Mouse (Mus musculus) lung, embryonic 15.5 days (tissue): ENCODE measurements around the gene Fam71a. TPM values are rescaled to one million over a fixed set of nuclear protein-coding genes. Genes with fewer than 3 reads are reported as not detected.

Source experiments
- ATAC-seq: fragments of 200-750 bp; cut with Nextera tagmentation; 2 replicates; pipeline ENCODE4 v1.8.0; 2017; ENCODE audit warnings: moderate number of reproducible peaks, borderline replicate concordance; ENCODE audit not compliant: low FRiP score, low TSS enrichment; ENCODE audit errors: extremely low read depth
- H3K27ac ChIP-seq: fragments of 300-500 bp; sonication (generic); 2 replicates; pipeline ENCODE4 v1.5.1; 2015; ENCODE audit warnings: moderate library complexity, mild to moderate bottlenecking, inconsistent platforms
- H3K27me3 ChIP-seq: fragments of 300-500 bp; sonication (generic); 2 replicates; pipeline ENCODE4 v1.6.1; 2015; ENCODE audit warnings: inconsistent platforms
- H3K36me3 ChIP-seq: fragments of 300-500 bp; sonication (generic); 2 replicates; pipeline ENCODE4 v1.6.1; 2015; ENCODE audit warnings: inconsistent platforms
- H3K4me1 ChIP-seq: fragments of 300-500 bp; sonication (generic); 2 replicates; pipeline ENCODE4 v1.6.1; 2015; ENCODE audit warnings: inconsistent platforms
- H3K4me2 ChIP-seq: fragments of 300-500 bp; sonication (generic); 2 replicates; pipeline ENCODE4 v1.6.1; 2015; ENCODE audit warnings: inconsistent platforms, mild to moderate bottlenecking, moderate library complexity
- H3K4me3 ChIP-seq: fragments of 300-500 bp; sonication (generic); 2 replicates; pipeline ENCODE4 v1.5.1; 2015; ENCODE audit warnings: mild to moderate bottlenecking, inconsistent platforms
- H3K9ac ChIP-seq: fragments of 300-500 bp; sonication (generic); 2 replicates; pipeline ENCODE4 v1.6.1; 2015; ENCODE audit warnings: inconsistent platforms
- H3K9me3 ChIP-seq: fragments of 300-500 bp; sonication (generic); 2 replicates; pipeline ENCODE4 v1.6.1; 2016; ENCODE audit warnings: inconsistent platforms
- WGBS: fragments of 180-500 bp; shearing (Covaris S2); methylation state at CpG from one replicate; pipeline ENCODE4 v1.1.7; 2015; 5-methylcytosine and 5-hydroxymethylcytosine counted together
- polyA plus RNA-seq: library from polyadenylated mRNA; unstranded; fragments of >200 nt; fragmentation: Nextera tagmentation; extraction: Ambion mirVana; gene quantifications from 2 replicates; pipeline ENCODE4 v1.2.1, GENCODE M21; 2015

Fam71a gene
- polyA plus RNA-seq, 1 experiment from 2014 or later = not detected

GRCm38 (mm10) chr1:191192213-191192612 is 27.6 kb upstream of the Fam71a start:
- Histone ChIP-seq H3K9me3 (no peaks in the 10 kb centered on the region), H3K4me1 (0 out of 2 replicates have a peak, but pooled peaks cover 3% of the 10 kb centered on the region), H3K4me2 (no peak overlapping the region), H3K36me3 (no peaks in the 10 kb centered on the region), H3K4me3 (no peak overlapping the region), H3K27me3 (peaks cover 38% of the 10 kb centered on the region), H3K27ac (no peak overlapping the region), H3K9ac (no peak overlapping the region)
- WGBS = 46% methylated on average over 6 of the region's 6 CpGs
- ATAC-seq = no peak

GRCm38 (mm10) chr1:191189671-191190372 is 25.2 kb upstream of the Fam71a start:
- H3K4me3 ChIP-seq = no peak overlapping the region
- 30% methylated on average over 6 of the region's 6 CpGs for WGBS
- H3K27ac ChIP-seq = no peak overlapping the region
- H3K4me1 ChIP-seq = peaks cover 25% of the 10 kb centered on the region
- ATAC-seq = no peak
- H3K9ac ChIP-seq = no peak overlapping the region
- peaks cover 61% of the 10 kb centered on the region for H3K27me3 ChIP-seq
- no peaks in the 10 kb centered on the region for H3K36me3 ChIP-seq
- H3K9me3 ChIP-seq = no peaks in the 10 kb centered on the region
- no peak overlapping the region for H3K4me2 ChIP-seq

GRCm38 (mm10) chr1:191186386-191186770 is 21.8 kb upstream of the Fam71a start:
- Histone ChIP-seq H3K4me2 (peak overlapping the region; percentile 99), H3K9me3 (no peaks in the 10 kb centered on the region), H3K27ac (0 out of 2 replicates have a peak overlapping the region, but pooled peaks have one; percentile 46), H3K9ac (no peak overlapping the region), H3K4me1 (peaks cover 42% of the 10 kb centered on the region), H3K4me3 (peak overlapping the region; percentile 60; the same call in 1 of the 2 replicates), H3K36me3 (no peaks in the 10 kb centered on the region), H3K27me3 (peaks cover 66% of the 10 kb centered on the region)
- ATAC-seq = no peak
- 5% methylated on average over 7 of the region's 7 CpGs for WGBS

GRCm38 (mm10) chr1:191185761-191186385 is 21.3 kb upstream of the Fam71a start:
- Histone ChIP-seq H3K27ac (peak overlapping the region; percentile 46; the same call in 1 of the 2 replicates), H3K36me3 (no peaks in the 10 kb centered on the region), H3K9me3 (no peaks in the 10 kb centered on the region), H3K27me3 (peaks cover 66% of the 10 kb centered on the region), H3K4me3 (peak overlapping the region; percentile 60), H3K4me1 (peaks cover 42% of the 10 kb centered on the region), H3K4me2 (peak overlapping the region; percentile 99), H3K9ac (peak overlapping the region; percentile 4; the same call in 1 of the 2 replicates)
- ATAC-seq = no peak
- under 1% methylated on average over 16 of the region's 16 CpGs for WGBS

- Histone ChIP-seq H3K9ac (0 out of 2 replicates have a peak overlapping the region, but pooled peaks have one; percentile 21), H3K9me3 (no peaks in the 10 kb centered on the region), H3K36me3 (no peaks in the 10 kb centered on the region), H3K27ac (no peak overlapping the region), H3K4me3 (peak overlapping the region; percentile 60), H3K4me2 (peak overlapping the region; percentile 99), H3K27me3 (peaks cover 63% of the 10 kb centered on the region), H3K4me1 (peaks cover 46% of the 10 kb centered on the region)
- ATAC-seq = no peak
- WGBS = 0% methylated on average over 22 of the region's 22 CpGs
These were observed 20.2 kb upstream of the Fam71a start for GRCm38 (mm10) chr1:191184841-191185251.

- ATAC-seq = no peak
- H3K36me3 ChIP-seq = no peaks in the 10 kb centered on the region
- 2% methylated on average over 42 of the region's 42 CpGs for WGBS
- peaks cover 48% of the 10 kb centered on the region for H3K4me1 ChIP-seq
- H3K9me3 ChIP-seq = no peaks in the 10 kb centered on the region
- H3K4me2 ChIP-seq = peak overlapping the region; percentile 99
- peaks cover 61% of the 10 kb centered on the region for H3K27me3 ChIP-seq
- peak overlapping the region; percentile 60 for H3K4me3 ChIP-seq
- H3K27ac ChIP-seq = peak overlapping the region; percentile 57
- 0 out of 2 replicates have a peak overlapping the region, but pooled peaks have one; percentile 21 for H3K9ac ChIP-seq
These were observed 19.6 kb upstream of the Fam71a start for GRCm38 (mm10) chr1:191184066-191184815.

GRCm38 (mm10) chr1:191183163-191184065 is 18.8 kb upstream of the Fam71a start:
- peaks cover 54% of the 10 kb centered on the region for H3K4me1 ChIP-seq
- no peaks in the 10 kb centered on the region for H3K9me3 ChIP-seq
- peak; percentile 93 for ATAC-seq
- H3K4me2 ChIP-seq = peak overlapping the region; percentile 99
- under 1% methylated on average over 67 of the region's 67 CpGs for WGBS
- peaks cover 53% of the 10 kb centered on the region for H3K27me3 ChIP-seq
- peak overlapping the region; percentile 86 for H3K27ac ChIP-seq
- H3K9ac ChIP-seq = peak overlapping the region; percentile 55
- peak overlapping the region; percentile 60 for H3K4me3 ChIP-seq
- H3K36me3 ChIP-seq = no peaks in the 10 kb centered on the region

GRCm38 (mm10) chr1:191182431-191183162 is 18.0 kb upstream of the Fam71a start:
- ATAC-seq = peak; percentile 5; the same call in 1 of the 2 replicates
- under 1% methylated on average over 61 of the region's 61 CpGs for WGBS
- H3K4me2 ChIP-seq = peak overlapping the region; percentile 99
- peaks cover 59% of the 10 kb centered on the region for H3K4me1 ChIP-seq
- no peaks in the 10 kb centered on the region for H3K9me3 ChIP-seq
- peak overlapping the region; percentile 60 for H3K4me3 ChIP-seq
- H3K27ac ChIP-seq = peak overlapping the region; percentile 86
- H3K36me3 ChIP-seq = no peaks in the 10 kb centered on the region
- H3K27me3 ChIP-seq = peaks cover 47% of the 10 kb centered on the region
- peak overlapping the region; percentile 55 for H3K9ac ChIP-seq

GRCm38 (mm10) chr1:191181469-191182259 is 17.0 kb upstream of the Fam71a start:
- H3K4me2 ChIP-seq = peak overlapping the region; percentile 99
- no peak overlapping the region for H3K9ac ChIP-seq
- H3K27me3 ChIP-seq = peaks cover 38% of the 10 kb centered on the region
- H3K4me1 ChIP-seq = peaks cover 56% of the 10 kb centered on the region
- WGBS = 44% methylated on average over 12 of the region's 12 CpGs
- H3K27ac ChIP-seq = no peak overlapping the region
- H3K9me3 ChIP-seq = no peaks in the 10 kb centered on the region
- peak overlapping the region; percentile 60 for H3K4me3 ChIP-seq
- H3K36me3 ChIP-seq = no peaks in the 10 kb centered on the region
- no peak for ATAC-seq

GRCm38 (mm10) chr1:191180397-191180796 is 15.8 kb upstream of the Fam71a start:
- WGBS = 64% methylated on average over 4 of the region's 4 CpGs
- no peaks in the 10 kb centered on the region for H3K9me3 ChIP-seq
- H3K4me2 ChIP-seq = peak overlapping the region; percentile 16; the same call in 1 of the 2 replicates
- H3K36me3 ChIP-seq = no peaks in the 10 kb centered on the region
- peaks cover 26% of the 10 kb centered on the region for H3K27me3 ChIP-seq
- H3K27ac ChIP-seq = 0 out of 2 replicates have a peak overlapping the region, but pooled peaks have one; percentile 12
- H3K4me1 ChIP-seq = peaks cover 43% of the 10 kb centered on the region
- ATAC-seq = no peak
- H3K9ac ChIP-seq = no peak overlapping the region
- no peak overlapping the region for H3K4me3 ChIP-seq
